Mouse (Mus musculus) heart, adult 11 months (tissue): ENCODE measurements around the gene Zfp639.

ENCODE experiments used
- DNase-seq: peaks from one replicate; pipeline ENCODE4 v3.0.0; 2022

Zfp639 gene

DNA sequence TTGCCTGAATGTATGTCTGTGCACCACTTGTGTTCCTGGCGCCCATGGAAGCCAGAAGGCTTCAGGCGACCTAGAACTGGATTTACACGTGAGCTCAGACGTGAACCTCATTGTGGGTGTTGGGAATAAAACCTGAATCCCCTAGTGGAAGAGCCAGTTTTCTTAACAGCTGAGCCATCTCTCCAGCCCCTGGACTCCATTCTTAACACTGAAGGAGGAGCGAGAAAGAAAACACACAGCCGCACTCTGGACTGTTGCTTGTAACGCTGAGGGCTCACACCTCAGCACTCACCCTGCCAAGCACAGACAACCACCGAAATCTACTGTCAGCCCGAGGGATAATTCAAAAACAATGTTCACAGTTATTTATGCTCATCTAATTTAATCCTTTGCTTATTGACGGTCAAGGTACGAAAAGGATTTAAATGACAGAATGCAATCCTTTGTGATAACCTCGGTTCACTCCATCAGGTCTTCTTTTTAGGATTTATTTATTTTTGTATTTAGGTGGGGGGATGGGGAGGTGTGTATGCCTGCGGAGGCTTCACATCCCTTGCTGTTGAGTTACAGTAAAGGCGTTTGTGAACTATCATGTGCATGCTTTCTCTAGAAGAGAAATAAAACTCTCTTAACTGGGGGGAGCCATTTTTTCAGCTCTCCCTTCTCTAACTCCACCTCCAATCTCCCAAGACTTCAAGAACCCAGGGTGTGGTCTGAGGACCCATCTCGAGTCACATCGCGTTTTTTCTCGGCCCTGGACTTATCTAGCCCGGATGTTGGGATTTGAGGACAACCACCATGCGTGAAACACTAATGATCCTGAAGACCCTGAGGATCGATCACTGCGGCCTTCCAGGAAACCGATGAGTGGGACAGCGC, at the start of gene Zfp639:
TSS of gene Zfp639 (plus strand) at position 764 of the 879 bp plus-strand sequence.
- peak; percentile 69 for DNase-seq

DNA sequence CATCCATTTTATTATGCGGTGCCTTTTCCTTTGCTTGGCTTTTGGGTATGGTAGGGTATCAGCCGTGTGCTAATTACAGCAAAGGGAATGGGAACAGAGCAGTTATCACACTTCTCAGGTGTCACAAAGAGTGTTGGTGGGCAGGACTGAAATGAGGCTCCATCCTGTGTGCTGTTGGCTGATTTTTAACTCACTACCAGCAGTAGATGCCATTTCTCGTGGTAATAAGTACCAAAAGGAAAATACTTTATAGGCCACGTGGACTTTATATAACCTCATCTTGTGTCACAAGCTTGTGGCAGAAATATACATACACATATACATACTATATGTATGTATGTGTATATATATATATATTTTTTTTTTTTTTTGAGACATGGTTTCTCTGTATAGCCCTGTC, 42.7 kb upstream of the Zfp639 start:
- no peak for DNase-seq

DNA sequence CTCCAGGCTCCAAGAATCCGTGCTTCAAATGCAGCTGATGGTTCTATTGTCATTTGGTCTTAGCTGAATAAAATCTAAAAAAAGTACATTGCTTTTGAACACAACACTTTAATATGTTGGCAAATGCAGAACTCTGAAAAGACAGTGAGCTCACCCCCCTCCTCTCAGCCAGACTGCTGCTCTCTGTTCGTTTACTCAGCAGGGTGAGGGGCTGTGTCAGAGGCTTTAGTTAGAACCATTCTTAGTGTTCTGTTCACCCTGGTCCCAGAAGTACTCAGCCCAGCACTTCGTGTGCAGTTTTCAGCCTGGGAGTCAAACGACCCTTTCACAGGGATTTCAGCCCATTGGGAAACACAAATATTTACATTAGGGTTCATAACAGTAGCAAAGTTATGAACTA, 41.6 kb upstream of the Zfp639 start:
- DNase-seq = peak; percentile 61

DNA sequence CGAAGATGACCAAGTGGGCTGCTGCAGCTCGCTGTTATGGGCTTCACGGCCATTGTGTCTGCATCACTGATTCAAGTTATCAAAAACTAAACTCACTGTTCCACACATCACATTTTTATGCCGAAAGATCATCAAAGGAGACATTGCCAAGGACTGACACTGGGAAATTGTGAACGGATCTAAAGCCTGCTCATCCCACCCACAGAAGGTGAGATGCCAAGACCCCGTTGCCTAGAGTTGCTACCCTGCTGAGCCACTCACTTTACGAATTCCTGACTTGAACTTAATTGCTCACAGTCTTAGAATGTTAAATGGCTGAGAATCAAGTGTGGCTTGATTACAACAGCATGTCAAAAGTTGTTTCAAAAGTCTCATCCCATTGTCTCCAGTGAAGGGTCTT, 39.6 kb upstream of the Zfp639 start:
- peak; percentile 56 for DNase-seq

DNA sequence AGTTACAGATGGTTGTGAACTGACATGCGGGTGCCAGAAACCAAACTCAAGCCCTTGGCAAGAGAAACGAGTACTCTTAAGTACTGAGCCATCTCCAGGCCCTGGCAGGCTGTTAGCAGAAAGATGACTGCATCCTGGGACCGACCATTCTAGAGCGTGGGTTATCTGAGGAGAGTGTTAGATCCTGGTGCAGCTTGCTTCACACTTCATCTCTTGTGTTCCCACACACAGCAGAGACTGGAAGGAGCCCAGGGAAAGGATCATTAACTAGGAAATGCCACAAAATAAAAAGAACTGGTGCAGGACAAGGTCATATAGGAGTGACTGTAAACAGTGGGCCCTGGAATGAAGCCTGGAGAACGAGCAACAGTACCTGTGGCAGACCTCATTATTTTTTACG, 39.0 kb upstream of the Zfp639 start:
- peak; percentile 76 for DNase-seq

DNA sequence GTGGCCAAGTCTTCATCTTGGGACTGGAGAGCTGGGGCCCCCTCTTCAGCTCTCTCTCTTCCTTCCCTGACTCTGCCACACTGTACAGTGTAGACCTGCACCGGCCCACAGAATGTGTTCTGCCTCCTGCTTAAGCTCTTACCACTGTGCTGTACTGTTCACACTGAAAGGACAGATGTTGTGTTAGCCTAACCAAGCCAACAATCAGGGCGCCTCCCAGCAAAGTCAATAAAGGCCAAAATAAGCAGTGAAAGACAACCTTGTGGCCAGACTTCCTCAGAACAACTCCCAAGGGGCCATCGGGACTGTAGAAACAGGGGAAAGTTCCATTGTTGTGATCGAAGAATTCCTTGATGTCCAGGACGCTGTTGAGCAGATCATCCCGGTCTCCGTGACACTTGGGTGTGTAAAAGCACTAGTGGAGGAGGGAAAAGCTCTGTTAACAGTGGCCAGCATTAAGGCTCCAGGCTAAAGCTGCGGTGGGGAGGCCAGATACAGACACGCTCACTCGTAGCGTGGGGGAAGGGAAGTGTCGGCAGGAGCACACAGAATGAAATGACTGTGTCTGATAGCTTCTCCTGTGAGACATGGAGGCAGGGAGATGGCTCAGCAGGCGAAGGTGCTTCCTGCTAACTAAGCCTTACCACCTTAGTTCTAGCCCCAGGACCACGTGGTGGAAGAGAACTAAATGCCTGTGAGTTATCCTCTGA, 37.7 kb upstream of the Zfp639 start:
- peak; percentile 95 for DNase-seq

DNA sequence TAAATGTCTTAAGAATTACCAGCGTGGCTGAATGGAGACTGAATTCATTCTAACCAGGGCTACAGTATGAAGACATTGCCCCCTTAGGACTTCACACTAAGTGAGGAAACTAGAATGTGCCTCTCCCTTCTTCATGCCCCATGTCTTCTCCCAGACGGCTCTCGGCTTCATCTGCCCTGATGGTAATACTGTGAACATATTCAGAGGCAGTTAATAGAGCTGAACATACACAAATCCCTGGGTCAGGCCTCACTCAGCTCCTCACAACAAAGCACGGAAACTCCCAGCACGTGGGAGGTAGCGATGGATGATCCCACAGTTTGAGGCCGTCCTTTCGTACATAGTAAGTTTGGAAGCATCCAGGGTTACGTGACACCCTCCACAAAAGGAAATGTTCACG, 36.9 kb upstream of the Zfp639 start:
- no peak for DNase-seq

DNA sequence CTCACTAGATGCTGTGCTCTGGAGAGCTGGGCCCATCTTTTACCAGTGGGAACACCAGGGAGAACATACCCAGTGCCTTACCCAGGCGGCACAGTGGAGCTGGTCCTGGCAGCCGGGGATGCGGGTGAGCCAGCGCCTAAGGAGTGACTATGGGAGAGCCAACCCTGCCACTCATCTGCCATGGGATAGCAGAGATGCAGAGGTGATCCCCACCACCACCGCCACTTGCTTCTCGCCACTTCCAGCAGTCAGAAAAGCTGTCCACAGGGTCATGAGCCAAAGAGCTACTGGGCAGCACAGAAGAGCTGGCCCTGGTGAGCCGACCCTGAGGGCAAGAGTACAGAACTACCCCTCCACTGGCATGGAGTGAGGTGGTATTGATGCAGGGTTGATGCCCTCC, 30.1 kb upstream of the Zfp639 start:
- peak; percentile 55 for DNase-seq

DNA sequence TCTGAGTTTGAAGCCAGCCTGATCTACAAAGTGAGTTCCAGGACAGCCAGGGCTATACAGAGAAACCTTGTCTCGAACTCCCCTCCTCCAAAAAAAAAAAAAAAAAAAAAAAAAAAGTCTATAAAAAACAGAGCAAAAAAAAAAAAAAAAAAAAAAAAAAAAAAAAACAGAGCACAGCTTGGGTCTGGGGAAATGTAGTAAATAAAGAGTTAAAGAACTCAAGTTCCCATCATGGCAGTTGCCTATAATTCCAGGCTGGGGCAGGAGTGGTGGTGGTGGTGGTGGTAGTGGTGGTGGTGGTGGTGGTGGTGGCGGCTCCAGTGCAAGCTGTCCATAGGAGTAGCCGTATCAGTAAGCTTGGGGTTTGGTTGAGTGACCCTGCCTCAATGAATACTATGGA, 27.0 kb upstream of the Zfp639 start:
- DNase-seq = peak; percentile 6

DNA sequence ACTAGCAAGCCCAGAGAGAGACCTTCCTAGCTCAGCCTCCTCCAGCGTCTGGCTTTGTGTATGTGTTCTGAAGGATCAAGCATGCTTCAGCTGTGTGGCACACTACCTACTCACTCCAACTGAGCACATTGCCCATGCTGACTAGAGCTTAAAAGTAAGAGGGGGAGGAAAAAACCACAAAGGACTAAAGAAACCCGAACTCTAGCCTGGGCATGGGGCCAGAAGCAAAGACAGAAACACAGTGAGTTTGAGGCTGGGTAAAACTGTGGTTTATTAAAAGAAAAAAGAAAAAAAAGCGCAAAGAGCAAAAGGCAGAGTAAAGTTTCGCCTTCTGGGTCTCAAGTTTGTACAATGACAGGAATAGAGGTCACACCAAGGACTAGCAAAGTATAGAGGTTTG, 23.5 kb upstream of the Zfp639 start:
- peak; percentile 16 for DNase-seq

DNA sequence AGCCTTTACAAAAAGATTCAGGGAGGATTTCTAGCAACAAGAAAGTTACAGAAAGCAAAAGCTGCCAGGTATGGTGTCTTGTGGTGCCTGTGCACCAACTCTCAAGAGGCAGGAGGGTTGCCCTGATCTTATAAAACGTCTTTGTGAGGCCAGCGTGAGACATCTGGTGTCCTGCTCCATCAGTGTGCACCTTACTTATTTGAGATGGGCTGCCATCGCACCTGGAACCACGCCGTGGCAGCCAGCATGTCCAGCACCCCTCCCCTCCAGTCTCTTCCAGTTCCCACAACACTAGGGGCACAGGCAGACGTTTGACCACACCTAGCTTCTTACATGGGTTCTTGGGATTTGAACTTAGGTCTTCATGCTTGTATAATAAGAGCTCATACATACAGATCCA, 21.9 kb upstream of the Zfp639 start:
- DNase-seq = peak; percentile 62

DNA sequence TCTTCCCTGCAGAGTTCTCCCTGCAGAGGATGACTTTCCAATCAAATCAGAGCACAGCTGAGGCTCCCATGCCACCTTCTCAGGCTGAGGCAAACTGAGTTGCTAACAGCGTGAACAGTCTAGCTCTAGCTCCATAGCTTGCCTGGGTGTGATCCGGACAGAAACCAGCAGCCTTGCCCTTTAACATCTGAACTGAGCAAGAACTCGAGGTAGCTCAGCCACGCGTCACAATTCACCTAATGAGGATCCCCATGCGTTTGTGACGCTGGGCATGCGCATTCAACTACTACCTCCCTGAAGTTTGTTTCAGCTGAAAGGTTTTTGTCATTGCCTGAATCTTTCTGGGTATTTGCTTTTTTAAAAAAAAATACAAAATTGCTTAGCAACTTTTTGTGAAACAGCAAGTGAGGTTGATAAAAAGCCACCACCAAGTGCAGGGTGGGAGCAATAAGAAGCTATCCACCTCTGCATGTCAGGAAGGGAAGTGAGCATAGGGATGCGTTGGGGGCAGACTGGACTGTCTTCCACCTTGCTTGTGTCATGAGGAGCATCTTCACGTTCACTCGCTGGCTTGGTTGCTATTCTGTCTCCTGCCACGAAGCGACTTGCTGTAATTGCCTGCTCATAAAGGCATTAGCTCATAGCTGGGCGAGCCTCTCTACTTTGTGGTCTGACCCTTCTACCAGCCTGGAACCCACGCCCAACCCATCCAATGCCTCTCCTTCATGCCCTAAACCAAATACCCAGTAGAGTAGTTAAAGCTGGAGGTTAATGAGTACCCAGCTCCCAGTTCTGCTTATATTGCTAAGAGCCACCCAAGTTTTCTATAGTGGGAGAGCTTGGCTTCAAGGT, 19.8 kb upstream of the Zfp639 start:
- DNase-seq = peak; percentile 88

DNA sequence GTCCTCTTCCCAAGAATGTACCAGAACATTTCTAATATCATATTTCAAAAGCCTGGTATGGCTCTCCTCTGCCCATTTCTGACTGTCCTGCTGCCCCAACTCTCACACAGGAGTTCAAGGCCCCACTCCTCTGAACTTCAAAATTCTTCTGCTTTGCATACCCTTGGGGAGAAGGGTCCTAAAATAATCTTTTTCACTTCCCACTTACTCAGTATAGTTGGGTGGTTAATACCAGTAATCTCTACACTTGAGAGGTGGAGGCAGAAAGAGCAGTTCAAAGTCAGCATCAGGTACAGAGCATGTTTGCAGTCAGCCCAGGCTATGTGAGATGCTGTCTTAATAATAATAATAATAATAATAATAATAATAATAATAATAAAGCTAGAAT, 19.1 kb upstream of the Zfp639 start:
- no peak for DNase-seq

DNA sequence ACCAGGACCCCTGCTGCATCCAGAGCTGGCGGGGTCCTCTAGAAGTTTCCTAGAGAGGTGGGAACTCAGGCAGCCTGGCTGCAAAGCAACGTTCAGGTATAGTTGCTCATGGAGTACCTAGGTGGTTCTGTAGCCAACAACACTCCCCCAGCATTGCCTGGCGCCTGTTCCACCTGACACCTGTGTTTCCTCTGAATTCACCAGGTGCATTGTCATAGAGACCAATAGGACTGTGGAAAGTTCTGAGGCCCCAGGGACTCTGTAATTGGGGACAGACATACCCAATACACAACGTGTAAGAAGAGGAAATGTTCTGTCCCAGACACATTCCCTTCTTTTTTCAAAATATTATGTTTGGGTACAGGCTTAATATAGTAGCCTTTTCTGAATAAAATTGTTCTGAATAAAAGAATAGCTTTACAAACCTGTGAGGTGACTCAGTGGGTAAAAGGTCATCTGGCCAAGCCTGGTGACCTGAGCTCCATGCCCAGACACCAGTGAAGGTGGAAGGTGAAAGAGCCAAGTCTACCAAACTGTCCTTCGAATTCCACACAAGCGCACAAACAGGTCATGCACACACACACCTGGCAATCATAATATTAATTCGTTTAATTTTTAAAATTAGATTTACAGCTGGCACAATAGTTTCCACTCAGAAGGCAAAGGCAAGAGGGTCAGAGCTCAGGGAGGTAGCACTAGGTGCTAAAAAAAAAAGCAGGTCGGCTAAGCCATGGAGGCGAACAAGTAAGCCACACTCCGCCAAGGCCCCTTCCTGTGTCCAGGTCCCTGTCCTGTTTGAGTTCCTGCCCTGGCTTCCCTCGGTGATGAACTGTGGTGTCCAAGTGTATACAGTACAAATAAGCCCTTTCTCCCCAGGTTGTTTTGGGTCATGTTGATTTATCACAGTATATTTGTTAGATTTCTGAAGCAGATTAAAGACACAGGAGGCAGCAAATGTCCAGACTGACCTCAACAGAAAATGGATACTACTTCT, 17.7 kb upstream of the Zfp639 start, which contains the start of gene Kcnmb3:
TSS of gene Kcnmb3 (minus strand) at position 135 of the 994 bp plus-strand sequence.
- peak; percentile 58 for DNase-seq

DNA sequence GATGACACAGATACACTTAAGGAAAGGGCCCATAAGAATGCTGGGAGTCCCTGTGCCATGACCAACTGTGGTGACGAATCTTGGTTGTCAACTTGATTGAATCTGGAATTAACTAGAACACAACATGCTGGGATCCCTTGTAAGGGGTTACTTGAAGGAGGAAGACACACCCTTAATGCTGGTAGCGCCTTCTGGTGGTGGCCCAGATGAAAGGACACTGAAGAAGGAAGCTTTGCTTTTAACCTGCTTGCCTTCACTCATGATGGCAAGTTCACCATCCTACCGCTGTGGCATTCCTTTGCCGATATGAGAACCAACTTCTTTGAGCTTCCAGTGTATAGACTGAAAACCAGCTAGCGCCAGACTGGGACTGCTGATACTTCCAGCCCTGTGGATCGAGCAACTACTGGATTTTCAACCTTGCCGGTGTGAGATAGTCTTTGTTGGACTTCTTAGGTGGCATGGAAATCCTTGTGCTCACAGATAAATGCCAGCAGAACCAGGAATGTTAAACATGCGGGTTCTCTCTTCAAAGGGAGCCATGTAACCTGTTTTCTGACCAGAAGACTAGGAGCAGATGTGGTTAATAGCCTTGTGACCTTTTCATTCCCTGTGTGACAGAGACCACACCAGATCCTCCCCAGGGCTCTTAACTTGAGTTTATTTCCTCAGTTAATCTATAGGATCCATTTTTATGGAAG, 15.5 kb upstream of the Zfp639 start:
- peak; percentile 85 for DNase-seq

DNA sequence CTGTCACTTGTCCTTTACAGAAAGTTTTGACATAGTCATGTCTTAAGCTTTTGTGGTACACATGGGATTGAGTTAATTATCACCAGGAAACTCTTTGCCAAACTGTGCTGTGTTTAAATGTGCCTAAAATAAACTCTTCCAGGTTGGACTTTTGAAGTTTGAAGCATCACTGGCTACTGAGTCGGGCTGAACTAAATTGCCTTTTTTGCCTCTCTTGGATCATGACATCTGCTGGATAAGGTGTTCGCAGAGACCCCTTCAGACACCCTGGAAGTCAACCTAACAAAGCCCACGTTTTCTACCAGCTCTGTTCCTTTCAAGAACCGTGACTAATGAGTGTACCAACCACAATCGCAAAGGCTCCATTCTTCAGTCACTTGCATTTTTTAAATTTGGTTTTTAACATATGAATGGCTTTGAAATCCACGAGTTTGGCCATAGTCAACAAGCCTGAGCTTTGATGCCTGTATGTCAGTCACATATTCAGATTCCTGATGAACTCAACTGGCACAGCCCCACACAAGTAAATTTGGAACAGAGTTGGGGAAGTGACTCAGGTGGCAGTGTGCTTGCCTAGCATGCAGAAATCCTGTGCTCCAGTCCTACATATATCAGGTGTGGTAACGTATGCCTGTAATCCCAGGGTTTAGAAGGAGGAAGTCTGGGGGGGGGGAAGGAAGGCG, 14.8 kb upstream of the Zfp639 start:
- peak; percentile 14 for DNase-seq

DNA sequence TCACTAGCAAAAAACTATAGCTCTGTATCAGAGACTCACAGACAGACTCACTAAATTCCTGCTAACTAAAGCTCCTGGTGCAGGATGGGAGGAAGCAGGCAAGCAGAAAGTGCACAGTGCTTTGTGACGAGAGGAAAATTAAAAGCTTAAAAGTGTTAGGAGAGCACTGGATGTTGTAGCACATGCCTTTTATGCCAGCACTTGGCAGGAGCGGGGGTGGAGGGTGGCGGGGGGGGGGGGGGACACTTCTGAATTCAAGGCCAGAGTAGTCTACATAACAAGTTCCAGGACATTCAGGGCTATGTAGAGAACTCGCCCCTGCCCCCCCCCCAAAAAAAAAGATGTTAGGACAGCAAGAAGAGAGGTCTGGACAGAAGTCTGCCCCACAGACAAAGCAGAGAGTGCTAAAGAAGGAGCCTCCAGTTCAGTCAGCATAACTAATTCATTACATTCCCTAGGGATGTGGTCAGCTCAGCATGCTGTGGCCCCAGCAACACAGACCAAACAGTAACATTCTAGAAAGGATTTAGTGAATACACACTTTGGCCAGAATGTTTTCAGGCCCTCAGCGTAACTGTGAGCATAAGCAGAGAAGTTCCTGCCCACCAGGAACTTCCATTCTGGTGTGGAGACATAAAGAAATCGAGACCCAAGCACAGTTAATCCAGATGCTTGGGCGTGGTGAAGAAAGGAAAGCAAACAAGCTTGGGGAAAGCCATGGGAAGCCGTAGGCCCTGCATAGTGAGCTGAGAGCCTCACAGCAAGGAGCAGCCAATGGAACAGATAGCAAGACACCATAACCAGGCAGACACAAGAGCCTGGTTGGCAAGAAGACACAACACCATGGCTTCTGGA, 14.0 kb upstream of the Zfp639 start:
- DNase-seq = peak; percentile 11

DNA sequence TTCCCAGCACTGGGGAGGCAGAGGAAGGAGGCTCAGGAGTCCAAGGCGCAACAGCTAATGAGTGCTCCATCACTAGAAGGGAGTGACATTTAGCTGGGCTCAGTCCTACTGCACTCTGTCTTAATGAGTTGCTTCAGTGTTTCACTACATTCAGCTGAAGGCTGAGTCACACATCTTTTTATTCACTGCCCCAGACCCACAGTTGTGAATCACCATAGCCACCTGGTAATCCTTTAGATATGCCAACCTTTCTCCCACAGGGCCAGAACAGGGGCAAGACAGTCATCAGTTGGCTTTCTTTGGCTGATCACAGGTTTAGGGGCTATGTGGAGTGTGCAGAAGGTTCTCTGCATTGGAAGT, 13.4 kb upstream of the Zfp639 start:
- DNase-seq = peak; percentile 76

DNA sequence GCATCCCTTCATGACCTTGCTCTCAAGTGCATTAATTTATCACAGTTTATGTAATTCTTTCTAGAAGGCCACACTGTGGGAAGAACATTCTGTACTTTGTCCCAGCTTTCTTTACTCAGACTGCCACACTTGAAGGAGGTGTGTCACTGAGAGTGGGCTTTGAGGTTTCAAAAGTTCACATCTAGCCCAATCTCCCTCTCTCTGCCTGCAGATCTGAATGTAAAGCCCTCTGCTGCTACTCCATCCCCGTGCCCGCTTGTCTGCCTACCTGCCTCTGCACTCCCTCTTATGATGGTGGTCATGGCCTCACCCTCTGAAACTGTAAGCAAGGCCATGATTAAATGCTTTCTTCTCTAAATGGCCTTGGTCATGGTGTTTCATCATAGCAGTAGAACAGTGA, 9.7 kb upstream of the Zfp639 start:
- DNase-seq = peak; percentile 24

DNA sequence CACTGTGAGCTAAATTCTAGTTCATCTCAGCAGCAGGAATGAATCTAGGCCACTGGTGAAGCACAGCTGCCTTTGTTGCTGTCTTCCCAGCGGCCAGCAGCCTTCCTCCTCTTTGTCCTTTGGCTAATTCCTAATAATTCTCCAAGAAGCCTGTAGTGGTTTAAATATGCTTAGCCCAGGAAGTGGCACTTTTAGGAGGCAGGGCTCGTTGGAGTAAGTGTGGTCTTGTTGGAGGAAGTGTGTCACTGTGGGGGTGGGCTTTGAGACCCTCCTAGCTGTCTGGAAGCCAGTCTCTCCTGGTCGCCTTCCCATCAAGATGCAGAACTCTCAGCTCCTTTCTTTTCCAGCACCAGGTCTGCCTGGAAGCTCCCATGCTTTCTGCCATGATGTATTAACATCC, 4.2 kb upstream of the Zfp639 start:
- DNase-seq = peak; percentile 62
